Mouse (Mus musculus) lung, postnatal 36 days (tissue): Measurements from ENCODE around the gene Trnp1.

Experiments
- DNase-seq: peaks from one replicate; pipeline ENCODE4 v3.0.0; 2022; ENCODE audit warnings: mixed read lengths

The Trnp1 gene

GRCm38 (mm10) chr4:133494432-133494831 is 3.9 kb downstream of the Trnp1 start:
- peak; percentile 96 for DNase-seq

GRCm38 (mm10) chr4:133493895-133494294 is 4.5 kb downstream of the Trnp1 start:
- DNase-seq: peak; percentile 47

DNA sequence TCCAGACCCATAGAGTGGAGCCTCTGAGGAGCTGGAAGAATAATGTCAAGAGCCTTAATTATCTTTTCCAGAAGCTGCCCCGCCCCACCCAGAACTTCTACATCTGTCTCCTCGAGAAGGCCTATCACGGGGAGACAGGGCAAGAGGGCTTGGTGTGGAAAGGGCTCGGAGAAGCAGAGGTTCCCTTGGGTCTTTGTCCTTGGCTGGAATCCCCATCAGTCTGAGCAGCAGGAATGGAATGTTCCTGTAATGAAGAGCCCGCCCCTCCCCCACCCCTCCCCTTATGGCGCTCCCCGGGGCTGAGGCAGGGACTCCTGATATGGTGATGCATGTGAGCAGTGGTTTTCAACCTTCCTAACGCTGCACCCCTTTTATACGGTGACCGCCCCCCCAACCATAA is 6.5 kb downstream of the Trnp1 start:
- peak; percentile 60 for DNase-seq

- no peak for DNase-seq
Observed at GRCm38 (mm10) chr4:133489489-133490245, 8.7 kb downstream of the Trnp1 start.

- DNase-seq: peak; percentile 69
Observed at GRCm38 (mm10) chr4:133488619-133489392, 9.5 kb downstream of the Trnp1 start.

GRCm38 (mm10) chr4:133486673-133487357 is 11.5 kb downstream of the Trnp1 start:
- DNase-seq: no peak

GRCm38 (mm10) chr4:133485691-133486425 is 12.5 kb downstream of the Trnp1 start:
- DNase-seq: no peak

- DNase-seq: peak; percentile 77
Observed at GRCm38 (mm10) chr4:133484266-133485025, 13.9 kb downstream of the Trnp1 start.

GRCm38 (mm10) chr4:133482479-133482878 is 15.9 kb downstream of the Trnp1 start:
- no peak for DNase-seq

DNA sequence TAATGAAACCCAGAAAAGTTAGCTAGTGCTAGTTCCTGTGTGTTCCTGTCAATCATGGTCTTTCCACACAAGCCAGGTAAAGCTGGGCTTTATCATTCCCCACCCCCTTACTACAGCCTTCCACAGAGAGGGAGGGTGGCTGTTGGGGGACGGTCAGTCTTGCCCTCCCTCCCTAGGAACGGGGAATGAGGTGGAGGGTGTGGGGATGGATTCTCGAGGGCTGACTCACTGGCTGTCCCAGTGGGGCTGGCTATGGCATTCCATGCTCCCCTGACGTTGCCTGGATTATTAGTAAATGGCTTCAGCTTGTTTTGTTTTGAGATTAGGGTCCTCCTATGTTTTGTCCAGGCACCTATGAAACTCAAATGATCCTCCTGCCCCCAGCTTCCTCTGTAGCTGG is 16.9 kb downstream of the Trnp1 start:
- peak; percentile 53 for DNase-seq

DNA sequence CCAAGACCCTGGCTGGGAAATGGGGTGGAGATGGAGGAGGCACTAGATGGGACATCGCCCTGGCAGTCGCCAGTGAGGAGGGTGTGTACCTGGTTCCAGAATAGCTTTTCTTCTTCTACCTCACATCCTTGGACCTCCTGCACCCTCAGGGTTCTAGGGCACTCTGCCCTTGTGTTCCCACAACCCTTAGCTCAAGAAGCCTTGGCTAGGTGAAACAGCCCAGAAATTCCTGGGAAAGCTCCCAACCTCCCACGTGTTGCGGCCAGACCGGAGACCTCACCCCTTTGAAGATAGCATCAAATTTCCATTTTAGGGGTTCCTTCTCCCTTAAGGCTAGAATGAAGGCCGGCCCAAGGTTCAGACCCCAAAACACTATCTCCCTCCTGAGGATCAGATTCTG is 17.6 kb downstream of the Trnp1 start:
- DNase-seq: no peak

GRCm38 (mm10) chr4:133480185-133480537 is 18.2 kb downstream of the Trnp1 start:
- no peak for DNase-seq

- DNase-seq: peak; percentile 100
Observed at GRCm38 (mm10) chr4:133479458-133480184, 18.7 kb downstream of the Trnp1 start, which contains the start of gene Tent5b. Gene Tent5b (plus strand): TSS chr4:133480132.

- DNase-seq: no peak
Observed at GRCm38 (mm10) chr4:133473833-133474232, 24.5 kb downstream of the Trnp1 start.

- no peak for DNase-seq
Observed at GRCm38 (mm10) chr4:133471135-133471821, 27.1 kb downstream of the Trnp1 start.

DNA sequence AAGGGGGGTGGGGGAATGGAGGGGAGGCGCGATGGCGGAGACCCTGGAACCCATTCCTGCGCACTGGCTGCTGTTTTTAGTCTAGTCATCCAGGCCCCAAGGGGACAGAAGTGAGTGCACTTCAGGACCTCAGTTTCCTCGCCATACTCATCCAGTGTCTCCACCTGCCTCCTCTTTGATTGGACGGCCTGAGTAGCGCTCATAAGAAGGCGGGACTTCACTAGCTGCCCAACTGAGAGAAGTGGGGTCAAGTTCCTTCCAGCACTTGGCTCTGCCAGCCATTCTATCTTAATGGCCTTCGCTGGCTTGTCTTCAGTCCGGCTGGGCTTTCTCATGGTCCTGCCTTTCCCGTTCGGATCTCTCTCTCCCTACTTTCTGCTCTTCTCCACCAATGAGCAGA is 29.2 kb downstream of the Trnp1 start:
- peak; percentile 54 for DNase-seq

DNA sequence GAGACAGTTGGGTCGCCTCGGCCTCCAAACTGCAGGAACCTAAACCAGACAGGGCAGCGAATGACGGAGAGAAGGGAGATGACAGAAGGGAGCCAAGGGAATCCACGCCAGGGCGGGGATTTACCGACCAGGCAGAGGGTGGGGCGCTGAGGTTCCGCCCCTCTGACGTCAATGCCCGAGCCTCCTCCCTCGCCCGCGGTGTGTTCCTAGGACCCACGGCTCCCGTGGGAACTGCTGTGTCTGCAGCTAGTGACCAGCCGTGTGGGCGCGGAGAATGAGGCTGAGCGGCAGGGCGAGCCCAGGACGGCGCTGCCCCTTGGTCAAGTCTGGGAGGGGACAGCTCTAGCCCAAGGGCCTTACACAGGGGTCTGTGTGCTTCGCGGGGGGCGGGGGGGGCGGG is 30.3 kb downstream of the Trnp1 start:
- peak; percentile 90 for DNase-seq

GRCm38 (mm10) chr4:133463184-133463583 is 35.2 kb downstream of the Trnp1 start:
- peak; percentile 31 for DNase-seq

GRCm38 (mm10) chr4:133461362-133461761 is 37.0 kb downstream of the Trnp1 start:
- DNase-seq: peak; percentile 43

DNA sequence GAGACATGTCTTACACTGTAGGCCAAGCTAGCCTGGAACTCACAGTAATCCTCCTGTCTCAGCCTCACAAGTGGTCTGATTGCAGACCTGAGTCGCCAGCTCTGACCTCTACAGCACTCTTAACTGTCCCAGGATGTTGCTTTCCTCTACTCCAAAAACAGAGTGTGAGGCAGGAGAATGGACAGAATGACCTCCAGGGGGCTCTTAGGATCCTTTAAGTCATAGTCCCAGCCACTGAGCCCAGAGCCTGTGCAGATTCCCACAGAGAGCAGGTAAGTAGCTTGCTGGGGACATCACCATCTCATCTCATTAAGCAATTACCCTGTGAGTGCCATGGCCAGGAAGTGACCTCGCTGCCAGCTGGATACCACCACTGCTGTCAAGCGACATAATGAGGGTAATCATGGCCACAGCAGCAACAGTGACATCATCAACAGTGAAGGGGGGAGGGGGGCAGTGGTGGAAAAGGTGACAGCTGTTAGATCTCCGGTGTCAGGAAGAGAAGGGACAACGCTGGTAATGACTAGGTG is 37.5 kb downstream of the Trnp1 start:
- no peak for DNase-seq
